Mouse (Mus musculus) limb, embryonic 12.5 days (tissue): ENCODE measurements at regions not wholly inside any gene's neighbourhood (a gene's known extent, or its start where the extent isn't known, plus 50 kb on each side); places are given as distances from the start of the nearest gene placed in this dataset.

Experiments used
- ATAC-seq: fragments of 200-750 bp; cut with Nextera tagmentation; 2 replicates; pipeline ENCODE4 v1.8.0; 2017; ENCODE audit warnings: low read depth, moderate TSS enrichment; ENCODE audit not compliant: insufficient number of reproducible peaks, insufficient read depth, low FRiP score, low TSS enrichment
- H3K27ac ChIP-seq: fragments of 300-500 bp; sonication (generic); 2 replicates; pipeline ENCODE4 v1.5.1; 2016; ENCODE audit warnings: mild to moderate bottlenecking, moderate library complexity
- H3K27me3 ChIP-seq: fragments of 300-500 bp; sonication (generic); 2 replicates; pipeline ENCODE4 v1.6.1; 2016; ENCODE audit warnings: mild to moderate bottlenecking, moderate library complexity
- H3K36me3 ChIP-seq: fragments of 300-500 bp; sonication (generic); 2 replicates; pipeline ENCODE4 v1.6.1; 2016; ENCODE audit warnings: mild to moderate bottlenecking, moderate library complexity
- H3K4me1 ChIP-seq: fragments of 300-500 bp; sonication (generic); replicated peaks from 2 replicates; pipeline ENCODE4 v1.6.1; 2016
- H3K4me2 ChIP-seq: fragments of 300-500 bp; sonication (generic); 2 replicates; pipeline ENCODE4 v1.6.1; 2016; ENCODE audit warnings: mild to moderate bottlenecking, moderate library complexity
- H3K4me3 ChIP-seq: fragments of 300-500 bp; sonication (generic); replicated peaks from 2 replicates; pipeline ENCODE4 v1.5.1; 2016; ENCODE audit warnings: mild to moderate bottlenecking
- H3K9ac ChIP-seq: fragments of 300-500 bp; sonication (generic); replicated peaks from 2 replicates; pipeline ENCODE4 v1.6.1; 2016; ENCODE audit warnings: mild to moderate bottlenecking, moderate library complexity
- H3K9me3 ChIP-seq: fragments of 300-500 bp; sonication (generic); 2 replicates; pipeline ENCODE4 v1.6.1; 2016; ENCODE audit warnings: mild to moderate bottlenecking, moderate library complexity
- WGBS: fragments of 180-500 bp; shearing (Covaris S2); methylation state at CpG from one replicate; pipeline ENCODE4 v1.1.7; 2016; 5-methylcytosine and 5-hydroxymethylcytosine counted together

- Histone ChIP-seq H3K4me3 (no peak overlapping the region), H3K27ac (peak overlapping the region; percentile 86), H3K27me3 (no peaks in the 10 kb centered on the region), H3K9ac (no peak overlapping the region), H3K4me2 (no peak overlapping the region), H3K36me3 (no peaks in the 10 kb centered on the region), H3K4me1 (peaks cover 54% of the 10 kb centered on the region), H3K9me3 (no peaks in the 10 kb centered on the region)
- no peak for ATAC-seq
- 24% methylated on average over 1 of the region's 1 CpGs for WGBS
Measured at GRCm38 (mm10) chr14:25109691-25110090, 349.3 kb upstream of the Zmiz1 start.

- H3K27ac ChIP-seq: 0 out of 2 replicates have a peak overlapping the region, but pooled peaks have one; percentile 12
Measured at GRCm38 (mm10) chr14:25112832-25113231, 346.2 kb upstream of the Zmiz1 start.

DNA sequence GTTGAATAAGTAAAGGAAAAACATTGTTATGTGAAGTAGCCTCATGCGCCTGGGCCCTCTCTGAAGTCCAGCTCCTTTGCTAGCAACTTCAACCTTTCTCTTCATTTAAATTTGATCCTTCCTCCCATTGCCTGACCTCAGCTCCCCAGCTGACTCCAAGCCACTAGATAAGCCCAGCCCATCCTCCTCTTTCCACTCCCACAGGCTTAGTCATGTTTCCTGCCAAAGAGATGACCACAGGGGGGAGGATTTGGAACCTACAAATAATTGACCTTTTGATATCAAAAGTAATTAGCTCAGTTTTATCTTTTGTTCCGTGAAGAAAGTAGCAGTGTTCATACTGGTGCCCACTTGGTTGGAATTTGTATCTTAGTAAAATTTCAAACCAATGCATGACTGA, 345.7 kb upstream of the Zmiz1 start:
- no peak for ATAC-seq
- H3K9ac ChIP-seq: no peak overlapping the region
- H3K27me3 ChIP-seq: no peaks in the 10 kb centered on the region
- H3K27ac ChIP-seq: no peak overlapping the region
- H3K4me3 ChIP-seq: no peak overlapping the region
- no peak overlapping the region for H3K4me2 ChIP-seq
- no peaks in the 10 kb centered on the region for H3K36me3 ChIP-seq
- H3K4me1 ChIP-seq: peaks cover 34% of the 10 kb centered on the region
- 84% methylated on average over 2 of the region's 2 CpGs for WGBS
- H3K9me3 ChIP-seq: 0 out of 2 replicates have a peak, but pooled peaks cover 3% of the 10 kb centered on the region

More at GRCm38 (mm10) chr14:25112832-25113231, 346.2 kb upstream of the Zmiz1 start:
- H3K9ac ChIP-seq: no peak overlapping the region
- no peaks in the 10 kb centered on the region for H3K36me3 ChIP-seq
- no peak overlapping the region for H3K4me2 ChIP-seq
- no peaks in the 10 kb centered on the region for H3K27me3 ChIP-seq
- peaks cover 39% of the 10 kb centered on the region for H3K4me1 ChIP-seq
- H3K9me3 ChIP-seq: 0 out of 2 replicates have a peak, but pooled peaks cover under 1% of the 10 kb centered on the region
- no peak for ATAC-seq
- H3K4me3 ChIP-seq: no peak overlapping the region
- WGBS: 80% methylated on average over 10 of the region's 10 CpGs

- Histone ChIP-seq H3K27ac (no peak overlapping the region), H3K4me1 (peaks cover 20% of the 10 kb centered on the region), H3K9me3 (0 out of 2 replicates have a peak, but pooled peaks cover 3% of the 10 kb centered on the region), H3K4me2 (no peak overlapping the region), H3K36me3 (no peaks in the 10 kb centered on the region), H3K27me3 (no peaks in the 10 kb centered on the region), H3K9ac (no peak overlapping the region), H3K4me3 (no peak overlapping the region)
- no peak for ATAC-seq
- 52% methylated on average over 4 of the region's 4 CpGs for WGBS
Measured at GRCm38 (mm10) chr14:25116424-25116823, 342.6 kb upstream of the Zmiz1 start.

GRCm38 (mm10) chr14:25119999-25120398, 339.0 kb upstream of the Zmiz1 start:
- no peak overlapping the region for H3K27ac ChIP-seq
- H3K4me3 ChIP-seq: no peak overlapping the region
- H3K36me3 ChIP-seq: no peaks in the 10 kb centered on the region
- WGBS: 73% methylated on average over 4 of the region's 4 CpGs
- no peaks in the 10 kb centered on the region for H3K27me3 ChIP-seq
- no peak overlapping the region for H3K4me2 ChIP-seq
- no peak overlapping the region for H3K9ac ChIP-seq
- peaks cover 33% of the 10 kb centered on the region for H3K4me1 ChIP-seq
- H3K9me3 ChIP-seq: 0 out of 2 replicates have a peak, but pooled peaks cover 3% of the 10 kb centered on the region
- no peak for ATAC-seq

DNA sequence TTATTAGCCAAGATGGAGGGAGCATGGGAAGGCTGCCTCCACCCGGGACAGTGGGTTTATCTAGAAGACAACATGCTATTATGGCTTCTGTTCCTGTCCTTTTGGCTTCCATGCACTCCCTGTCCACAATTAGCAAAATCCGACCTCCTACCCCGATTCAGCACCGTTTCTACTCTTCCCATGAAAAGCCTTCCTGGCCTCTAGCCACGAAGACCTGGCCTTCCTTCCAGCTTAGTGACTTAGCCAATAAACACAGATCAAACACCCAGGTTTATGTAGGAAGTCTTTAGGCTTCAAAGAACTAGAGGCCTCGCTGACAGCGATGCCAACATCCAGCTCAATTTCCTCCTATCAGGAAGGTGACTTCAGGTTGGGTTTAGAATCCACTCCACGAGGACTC, 338.5 kb upstream of the Zmiz1 start:
- Histone ChIP-seq H3K4me3 (no peak overlapping the region), H3K9me3 (0 out of 2 replicates have a peak, but pooled peaks cover 3% of the 10 kb centered on the region), H3K4me2 (no peak overlapping the region), H3K9ac (no peak overlapping the region), H3K27ac (no peak overlapping the region), H3K27me3 (no peaks in the 10 kb centered on the region), H3K4me1 (peaks cover 36% of the 10 kb centered on the region), H3K36me3 (no peaks in the 10 kb centered on the region)
- ATAC-seq: no peak
- WGBS: 31% methylated on average over 8 of the region's 8 CpGs

GRCm38 (mm10) chr14:25122971-25123535, 335.9 kb upstream of the Zmiz1 start:
- Histone ChIP-seq H3K27me3 (no peaks in the 10 kb centered on the region), H3K4me3 (no peak overlapping the region), H3K36me3 (no peaks in the 10 kb centered on the region), H3K4me1 (peaks cover 60% of the 10 kb centered on the region), H3K27ac (peak overlapping the region; percentile 83), H3K9ac (no peak overlapping the region), H3K9me3 (0 out of 2 replicates have a peak, but pooled peaks cover under 1% of the 10 kb centered on the region), H3K4me2 (no peak overlapping the region)
- WGBS: 61% methylated on average over 13 of the region's 13 CpGs
- ATAC-seq: no peak

GRCm38 (mm10) chr14:25123541-25124337, 335.2 kb upstream of the Zmiz1 start:
- H3K27ac ChIP-seq: peak overlapping the region; percentile 83

GRCm38 (mm10) chr14:25126544-25126943, 332.4 kb upstream of the Zmiz1 start:
- Histone ChIP-seq H3K4me1 (peaks cover 57% of the 10 kb centered on the region), H3K4me2 (no peak overlapping the region), H3K4me3 (no peak overlapping the region), H3K9me3 (no peaks in the 10 kb centered on the region), H3K9ac (no peak overlapping the region), H3K36me3 (no peaks in the 10 kb centered on the region), H3K27ac (peak overlapping the region; percentile 89), H3K27me3 (no peaks in the 10 kb centered on the region)
- ATAC-seq: no peak
- 20% methylated on average over 7 of the region's 7 CpGs for WGBS

More at GRCm38 (mm10) chr14:25123541-25124337, 335.2 kb upstream of the Zmiz1 start:
- H3K27me3 ChIP-seq: no peaks in the 10 kb centered on the region
- ATAC-seq: no peak
- no peaks in the 10 kb centered on the region for H3K36me3 ChIP-seq
- peaks cover 67% of the 10 kb centered on the region for H3K4me1 ChIP-seq
- H3K4me2 ChIP-seq: no peak overlapping the region; the same call in 1 of the 2 replicates
- no peaks in the 10 kb centered on the region for H3K9me3 ChIP-seq
- H3K9ac ChIP-seq: no peak overlapping the region
- WGBS: 14% methylated on average over 18 of the region's 18 CpGs
- H3K4me3 ChIP-seq: no peak overlapping the region

- WGBS: 40% methylated on average over 14 of the region's 14 CpGs
- Histone ChIP-seq H3K27ac (peak overlapping the region; percentile 89), H3K4me2 (no peak overlapping the region), H3K27me3 (no peaks in the 10 kb centered on the region), H3K4me3 (no peak overlapping the region), H3K36me3 (no peaks in the 10 kb centered on the region), H3K4me1 (peaks cover 56% of the 10 kb centered on the region), H3K9me3 (no peaks in the 10 kb centered on the region), H3K9ac (peak overlapping the region; percentile 35; the same call in 1 of the 2 replicates)
- ATAC-seq: no peak
Measured at GRCm38 (mm10) chr14:25127544-25128159, 331.3 kb upstream of the Zmiz1 start.

- Histone ChIP-seq H3K36me3 (no peaks in the 10 kb centered on the region), H3K4me3 (no peak overlapping the region), H3K4me1 (peaks cover 50% of the 10 kb centered on the region), H3K9ac (no peak overlapping the region; the same call in 1 of the 2 replicates), H3K9me3 (no peaks in the 10 kb centered on the region), H3K27me3 (no peaks in the 10 kb centered on the region), H3K4me2 (no peak overlapping the region), H3K27ac (peak overlapping the region; percentile 89)
- 57% methylated on average over 6 of the region's 6 CpGs for WGBS
- ATAC-seq: no peak
Measured at GRCm38 (mm10) chr14:25128160-25128547, 330.8 kb upstream of the Zmiz1 start.
